Mouse (Mus musculus) MEL (cell line): ENCODE measurements at regions not wholly inside any gene's neighbourhood (a gene's known extent, or its start where the extent isn't known, plus 50 kb on each side); places are given as distances from the start of the nearest gene placed in this dataset.

ENCODE experiments used
- DNase-seq: peaks from one replicate; pipeline ENCODE4 v3.0.0; 2011; ENCODE audit warnings: low read depth, low spot score
- H3K27ac ChIP-seq: 2 replicates; pipeline ENCODE4 v1.5.1; 2012; ENCODE audit warnings: low read depth, mild to moderate bottlenecking, control low read depth, low read length, moderate library complexity; ENCODE audit not compliant: control insufficient read depth
- H3K27me3 ChIP-seq, 2 experiments: fragments of 150-350 bp in 1 of 2; sonication (generic) in 1 of 2; 2 replicates each; pipeline ENCODE4 v1.6.1; 2012; ENCODE audit warnings: low read length in 2 of 2, mild to moderate bottlenecking in 2 of 2, improper control_type of control experiment in 1 of 2, moderate library complexity in 1 of 2; ENCODE audit not compliant: insufficient read depth in 2 of 2, control insufficient read depth in 1 of 2
- H3K36me3 ChIP-seq, 2 experiments: 2 replicates each; pipeline ENCODE4 v1.6.1; 2012 to 2014; ENCODE audit warnings: low read length in 2 of 2, improper control_type of control experiment in 1 of 2, inconsistent platforms in 1 of 2, mild to moderate bottlenecking in 1 of 2; ENCODE audit not compliant: insufficient read depth in 2 of 2, control insufficient read depth in 1 of 2
- H3K4me1 ChIP-seq, 2 experiments: fragments of 150-350 bp in 1 of 2; sonication (generic) in 1 of 2; 2 replicates each; pipeline ENCODE4 v1.6.1; 2012; ENCODE audit warnings: low read length in 2 of 2, improper control_type of control experiment in 1 of 2, mild to moderate bottlenecking in 1 of 2; ENCODE audit not compliant: insufficient read depth in 2 of 2, control insufficient read depth in 1 of 2
- H3K4me3 ChIP-seq, 2 experiments: fragments of 150-350 bp in 1 of 2; sonication (generic) in 1 of 2; 2 replicates each; pipeline ENCODE4 v1.5.1; 2012; ENCODE audit warnings: low read depth in 2 of 2, low read length in 2 of 2, mild to moderate bottlenecking in 2 of 2, moderate library complexity in 2 of 2, control low read depth in 1 of 2, improper control_type of control experiment in 1 of 2; ENCODE audit not compliant: control insufficient read depth in 1 of 2, insufficient read depth in 1 of 2
- H3K79me2 ChIP-seq: 2 replicates; pipeline ENCODE4 v1.6.1; 2012; ENCODE audit warnings: mild to moderate bottlenecking, low read length, moderate library complexity; ENCODE audit not compliant: control insufficient read depth, poor library complexity, insufficient read depth
- H3K9ac ChIP-seq: 2 replicates; pipeline ENCODE4 v1.6.1; 2012; ENCODE audit warnings: low read depth, mild to moderate bottlenecking, control low read depth, low read length, moderate library complexity; ENCODE audit not compliant: control insufficient read depth, poor library complexity, severe bottlenecking
- H3K9me3 ChIP-seq: fragments of 150-350 bp; sonication (generic); replicated peaks from 2 replicates; pipeline ENCODE4 v1.6.1; 2012; ENCODE audit warnings: mild to moderate bottlenecking, low read length, improper control_type of control experiment, moderate library complexity; ENCODE audit not compliant: insufficient read depth
- E2F4 ChIP-seq: IDR thresholded peaks from 2 replicates; pipeline ENCODE4 v1.6.1; 2011; ENCODE audit warnings: low read depth, low read length, improper control_type of control experiment, borderline replicate concordance
- ELF1 ChIP-seq: IDR thresholded peaks from 2 replicates; pipeline ENCODE4 v1.6.1; 2014; ENCODE audit warnings: low read depth, mild to moderate bottlenecking, inconsistent platforms, low read length, improper control_type of control experiment, moderate library complexity
- GABPA ChIP-seq: IDR thresholded peaks from 2 replicates; pipeline ENCODE4 v1.6.1; 2012; ENCODE audit warnings: low read depth, mild to moderate bottlenecking, inconsistent platforms, low read length, improper control_type of control experiment, moderate library complexity
- GATA1 ChIP-seq: IDR thresholded peaks from 2 replicates; pipeline ENCODE4 v1.6.1; 2011; ENCODE audit warnings: low read depth, low read length, improper control_type of control experiment
- JUND ChIP-seq: IDR thresholded peaks from 2 replicates; pipeline ENCODE4 v1.6.1; 2011; ENCODE audit warnings: low read depth, mild to moderate bottlenecking, improper control_type of control experiment, low read length
- KAT2A ChIP-seq: conservative IDR thresholded peaks from 2 replicates; pipeline ENCODE4 v1.6.1; 2012; ENCODE audit warnings: low read depth, low read length, improper control_type of control experiment, inconsistent platforms
- MAFK ChIP-seq: IDR thresholded peaks from 2 replicates; pipeline ENCODE4 v1.6.1; 2011; ENCODE audit warnings: low read depth, mild to moderate bottlenecking, low read length, improper control_type of control experiment, borderline replicate concordance
- MAX ChIP-seq: IDR thresholded peaks from 2 replicates; pipeline ENCODE4 v1.6.1; 2011; ENCODE audit warnings: low read length, improper control_type of control experiment
- MEF2A ChIP-seq: IDR thresholded peaks from 2 replicates; pipeline ENCODE4 v1.6.1; 2014; ENCODE audit warnings: low read depth, mild to moderate bottlenecking, inconsistent platforms, low read length, improper control_type of control experiment; ENCODE audit not compliant: poor library complexity, insufficient replicate concordance, severe bottlenecking; ENCODE audit errors: extremely low read depth
- MXI1 ChIP-seq: IDR thresholded peaks from 2 replicates; pipeline ENCODE4 v1.6.1; 2011; ENCODE audit warnings: mild to moderate bottlenecking, low read depth, low read length, improper control_type of control experiment
- NRF1 ChIP-seq: IDR thresholded peaks from 2 replicates; pipeline ENCODE4 v1.6.1; 2014; ENCODE audit warnings: low read depth, mild to moderate bottlenecking, inconsistent platforms, low read length, improper control_type of control experiment, moderate library complexity; ENCODE audit not compliant: poor library complexity, insufficient read depth, severe bottlenecking
- POLR2AphosphoS2 ChIP-seq: IDR thresholded peaks from 2 replicates; pipeline ENCODE4 v1.6.1; 2011; ENCODE audit warnings: low read length, improper control_type of control experiment
- POLR2AphosphoS5 ChIP-seq: IDR thresholded peaks from 2 replicates; pipeline ENCODE4 v1.6.1; 2012; ENCODE audit warnings: low read depth, borderline replicate concordance, mild to moderate bottlenecking, inconsistent platforms, low read length, moderate library complexity, mixed read lengths
- USF1 ChIP-seq: IDR thresholded peaks from 2 replicates; pipeline ENCODE4 v1.6.1; 2014; ENCODE audit warnings: low read depth, mild to moderate bottlenecking, inconsistent platforms, low read length, improper control_type of control experiment, moderate library complexity

DNA sequence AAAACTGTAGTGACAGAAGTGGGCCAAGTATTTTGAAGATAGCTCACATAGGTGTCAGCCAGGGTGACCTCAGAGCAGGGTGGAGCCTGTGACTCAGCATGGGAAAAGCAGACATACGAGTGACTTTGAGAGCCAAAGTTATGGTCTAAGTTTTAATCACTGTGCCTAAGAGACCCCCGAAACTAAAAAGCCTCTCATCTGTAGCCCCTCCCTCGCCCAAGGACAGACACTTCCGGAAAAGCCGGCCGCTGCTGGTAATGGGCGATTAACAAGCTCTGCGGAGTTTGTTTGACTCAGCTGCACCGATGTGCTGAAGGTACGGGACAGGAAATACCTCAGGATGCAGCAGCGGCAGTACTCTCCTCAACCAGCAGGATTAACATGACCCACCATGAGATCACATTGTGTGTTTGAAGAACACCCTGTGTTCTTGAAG lies 182.1 kb upstream of the Foxn2 start:
- no peak overlapping the region for H3K9ac ChIP-seq
- no peaks in the 10 kb centered on the region for H3K27me3 ChIP-seq
- no peaks in the 10 kb centered on the region for H3K79me2 ChIP-seq
- H3K36me3 ChIP-seq: no peaks in the 10 kb centered on the region
- DNase-seq: peak; percentile 34
- H3K9me3 ChIP-seq: no peaks in the 10 kb centered on the region
- no peak for TF ChIP-seq MEF2A
- TF ChIP-seq JUND: no peak
- no peak for TF ChIP-seq MAX
- TF ChIP-seq GATA1: no peak
- TF ChIP-seq MXI1: no peak
- no peak for TF ChIP-seq POLR2AphosphoS5
- H3K27ac ChIP-seq: no peak overlapping the region
- H3K4me3 ChIP-seq: no peak overlapping the region
- H3K4me1 ChIP-seq: no peaks in the 10 kb centered on the region

DNA sequence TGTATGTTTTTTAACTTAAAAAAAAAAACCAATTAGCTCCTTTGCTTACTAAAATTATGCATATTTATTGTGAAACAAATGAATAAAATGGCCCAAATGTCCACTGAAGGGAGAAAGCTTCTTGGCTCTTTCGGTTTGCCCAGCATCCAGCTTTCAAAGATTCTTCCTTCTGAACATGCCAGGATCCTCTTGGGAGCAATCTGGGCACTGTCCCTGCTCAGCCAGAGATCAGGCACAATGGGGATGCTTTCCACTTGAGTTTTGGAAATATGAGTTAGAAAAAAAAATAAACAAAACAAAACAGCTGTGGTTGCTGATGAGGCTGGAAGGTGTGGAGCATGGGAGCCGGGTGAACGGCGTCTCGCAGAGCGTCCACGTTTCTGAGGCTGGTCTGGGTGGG lies 180.3 kb upstream of the Foxn2 start:
- H3K27ac ChIP-seq: no peak overlapping the region
- TF ChIP-seq NRF1 (no peak), ELF1 (no peak), USF1 (no peak), GATA1 (no peak)
- no peaks in the 10 kb centered on the region for H3K79me2 ChIP-seq
- no peaks in the 10 kb centered on the region for H3K36me3 ChIP-seq
- DNase-seq: no peak
- no peaks in the 10 kb centered on the region for H3K27me3 ChIP-seq
- no peak overlapping the region for H3K4me3 ChIP-seq
- no peaks in the 10 kb centered on the region for H3K9me3 ChIP-seq
- no peak overlapping the region for H3K9ac ChIP-seq
- H3K4me1 ChIP-seq: no peaks in the 10 kb centered on the region

DNA sequence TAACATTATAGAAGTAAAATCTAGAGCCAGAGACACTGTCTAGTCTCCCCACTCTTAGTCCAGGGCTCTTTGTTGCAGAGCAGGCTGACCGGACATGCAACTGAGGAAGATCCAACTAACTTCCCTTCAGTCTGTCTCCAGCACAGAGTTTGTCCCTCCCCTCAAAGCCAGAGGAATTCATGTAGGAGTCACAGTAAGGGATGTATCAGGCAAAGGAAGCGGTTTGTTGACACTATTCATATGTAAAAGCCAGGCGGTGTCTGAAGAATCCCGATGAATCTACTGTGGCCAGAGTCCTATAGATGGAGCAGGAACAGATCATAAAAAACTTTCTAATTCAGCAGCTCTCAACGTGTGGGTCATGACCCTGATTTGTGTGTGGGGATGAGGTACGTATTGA lies 179.7 kb upstream of the Foxn2 start:
- H3K4me1 ChIP-seq: no peaks in the 10 kb centered on the region
- H3K9ac ChIP-seq: no peak overlapping the region
- H3K27me3 ChIP-seq: no peaks in the 10 kb centered on the region
- no peak overlapping the region for H3K27ac ChIP-seq
- no peaks in the 10 kb centered on the region for H3K9me3 ChIP-seq
- TF ChIP-seq E2F4: no peak
- no peak for TF ChIP-seq POLR2AphosphoS2
- TF ChIP-seq KAT2A: no peak
- no peak for TF ChIP-seq MAFK
- TF ChIP-seq ELF1: no peak
- no peak for TF ChIP-seq GABPA
- no peak overlapping the region for H3K4me3 ChIP-seq
- no peak for DNase-seq
- H3K36me3 ChIP-seq: no peaks in the 10 kb centered on the region
- no peaks in the 10 kb centered on the region for H3K79me2 ChIP-seq
